Mouse (Mus musculus): ENCODE measurements at regions not wholly inside any gene's neighbourhood (a gene's known extent, or its start where the extent isn't known, plus 50 kb on each side); places are given as distances from the start of the nearest gene placed in this dataset.
"Not testable (repeated sequence)": the region's sequence is repeated elsewhere in the genome, so short reads cannot be mapped to it uniquely, and the experiment has no call there.

DNA sequence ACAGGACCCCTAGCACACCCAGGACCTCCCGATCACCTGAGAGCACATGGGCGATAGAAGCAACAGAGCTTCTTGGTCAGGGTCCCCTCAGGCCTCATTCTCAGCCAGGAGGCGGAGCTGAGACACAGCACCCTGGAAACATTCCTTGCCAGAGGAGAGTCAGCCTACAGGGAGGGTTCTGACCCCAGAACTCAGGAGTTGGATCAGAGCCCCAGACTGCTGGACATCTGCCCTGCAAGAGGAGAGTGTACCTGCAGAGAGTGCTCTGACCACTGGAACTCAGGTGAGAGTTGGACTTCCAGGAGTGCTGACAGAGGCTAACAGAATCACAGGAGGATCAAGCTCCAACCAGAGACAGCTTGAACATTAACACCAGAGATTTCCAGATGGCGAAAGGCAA, 76.1 kb downstream of the Gpr85 start:
- DNase-seq (ENCODE audit: low spot score), result not testable (repeated sequence)

DNA sequence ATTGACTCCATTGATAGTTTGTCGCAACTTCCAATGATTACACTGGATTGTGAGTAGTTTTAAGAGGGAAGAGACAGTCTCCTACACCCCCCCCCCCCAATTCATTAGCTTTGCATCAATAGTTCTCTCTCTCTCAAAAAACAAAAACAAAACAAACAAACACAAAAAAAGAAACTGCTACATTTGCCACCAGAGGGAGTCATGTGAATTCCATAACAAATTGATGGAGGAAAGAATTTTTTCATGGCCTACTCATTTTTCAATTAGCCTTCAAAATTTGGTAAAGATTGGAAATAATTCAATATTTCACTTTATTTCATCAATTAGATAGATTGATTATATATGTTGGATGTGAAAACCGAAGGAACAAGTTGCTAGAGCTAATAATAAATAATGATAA, 80.3 kb downstream of the Gpr85 start:
- 84% methylated on average over 2 of the region's 2 CpGs for WGBS
- Histone ChIP-seq H3K36me3 (no peaks in the 10 kb centered on the region), H3K9me3 (replicated peaks) (no peaks in the 10 kb centered on the region), H3K27ac (replicated peaks) (no peak overlapping the region), H3K4me1 (no peaks in the 10 kb centered on the region), H3K4me3 (no peak overlapping the region), H3K27me3 (ENCODE audit: low read depth, poor library complexity, severe bottlenecking) (no peaks in the 10 kb centered on the region)
- DNase-seq (ENCODE audit: low spot score), result no peak

More for the DNA sequence above, 76.1 kb downstream of the Gpr85 start:
- H3K36me3 ChIP-seq; H3K4me1 ChIP-seq; H3K27me3 ChIP-seq (ENCODE audit: low read depth, poor library complexity, severe bottlenecking); H3K27ac ChIP-seq (replicated peaks); H3K9me3 ChIP-seq (replicated peaks); H3K4me3 ChIP-seq: not testable (repeated sequence)
- WGBS, result 85% methylated on average over 4 of the region's 4 CpGs

DNA sequence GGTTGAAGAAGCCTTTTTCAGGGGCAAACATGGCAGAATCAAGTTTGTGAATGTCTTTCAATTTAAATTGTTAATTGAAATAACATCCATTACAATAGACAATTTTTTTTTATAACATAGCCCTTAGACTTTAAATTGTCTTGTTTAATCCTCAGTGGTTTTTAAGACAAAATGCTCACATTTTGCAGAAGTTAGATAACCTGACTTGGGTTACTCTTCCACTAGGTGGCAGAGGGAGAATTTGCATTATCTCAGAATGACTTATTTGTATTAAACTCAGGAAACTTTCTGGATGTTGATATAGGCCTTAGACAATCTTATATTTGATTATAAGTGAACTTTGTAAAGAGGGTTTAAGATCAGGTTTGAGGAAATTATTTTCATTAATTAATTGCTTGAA, 80.8 kb downstream of the Gpr85 start:
- Histone ChIP-seq H3K4me1 (no peaks in the 10 kb centered on the region), H3K27me3 (ENCODE audit: low read depth, poor library complexity, severe bottlenecking) (no peaks in the 10 kb centered on the region), H3K27ac (replicated peaks) (no peak overlapping the region), H3K36me3 (no peaks in the 10 kb centered on the region), H3K4me3 (no peak overlapping the region), H3K9me3 (replicated peaks) (no peaks in the 10 kb centered on the region)
- DNase-seq (ENCODE audit: low spot score), result no peak

DNA sequence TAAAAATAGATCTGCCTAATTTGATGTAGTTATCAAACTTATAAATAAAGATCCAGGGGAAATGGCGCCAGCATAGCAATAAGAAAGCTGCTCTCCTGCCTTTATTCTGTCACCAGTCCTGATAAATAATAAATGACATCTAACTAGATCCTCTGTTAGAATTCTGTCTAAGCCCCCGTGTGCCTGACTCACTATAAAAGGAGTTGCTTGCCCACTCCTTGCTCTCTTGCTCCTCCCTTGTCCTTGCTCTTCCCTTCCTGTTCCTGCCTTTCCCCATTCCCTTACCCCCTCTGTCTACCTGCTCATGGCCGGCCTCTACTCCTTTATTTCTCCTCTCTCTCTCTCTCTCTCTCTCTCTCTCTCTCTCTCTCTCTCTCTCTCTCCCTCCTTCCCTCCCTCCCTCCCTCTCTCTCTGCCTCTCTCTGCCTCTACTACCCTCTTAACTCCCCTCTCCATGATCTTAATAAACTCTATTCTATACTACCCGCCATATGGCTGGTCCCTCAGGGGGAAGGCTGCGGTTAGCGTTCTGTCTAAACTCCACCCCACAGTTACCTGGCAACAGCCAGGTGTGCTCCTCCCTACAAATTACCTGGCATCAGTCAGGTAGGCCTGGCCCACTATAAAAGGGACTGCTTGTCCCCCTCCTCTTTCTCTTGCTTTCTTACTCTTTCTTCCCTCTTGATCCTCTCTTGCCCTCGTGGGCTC, 71.3 kb upstream of the Bmt2 start:
- Histone ChIP-seq H3K27ac (replicated peaks) (no peak overlapping the region), H3K27me3 (ENCODE audit: low read depth, poor library complexity, severe bottlenecking) (no peaks in the 10 kb centered on the region), H3K36me3 (no peaks in the 10 kb centered on the region), H3K4me1 (peaks cover 16% of the 10 kb centered on the region), H3K4me3 (no peak overlapping the region), H3K9me3 (replicated peaks) (no peaks in the 10 kb centered on the region)
- 54% methylated on average over 7 of the region's 7 CpGs for WGBS
- DNase-seq (ENCODE audit: low spot score), result no peak

DNA sequence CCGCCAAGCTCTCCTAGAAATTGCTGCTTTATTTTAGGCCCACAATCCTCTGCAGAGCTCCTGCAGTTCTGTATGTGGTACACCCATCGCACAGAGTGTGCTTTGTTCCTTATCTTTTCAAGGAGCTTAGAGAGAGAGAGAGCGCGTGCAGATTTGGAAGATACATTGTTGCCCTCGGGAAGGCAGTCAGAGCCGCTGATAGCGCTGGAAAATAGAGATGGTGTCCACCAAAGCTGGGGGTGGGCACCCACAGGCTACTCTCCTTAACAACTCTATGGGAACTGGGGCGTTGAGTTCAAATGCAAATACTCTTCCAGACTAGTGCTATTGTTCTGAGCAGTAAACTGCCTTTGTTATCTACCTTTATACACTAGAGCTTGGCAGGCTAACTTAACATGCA, 70.2 kb upstream of the Bmt2 start:
- Histone ChIP-seq H3K27ac (replicated peaks) (peak overlapping the region; percentile 74), H3K4me1 (peaks cover 16% of the 10 kb centered on the region), H3K27me3 (ENCODE audit: low read depth, poor library complexity, severe bottlenecking) (no peaks in the 10 kb centered on the region), H3K36me3 (no peaks in the 10 kb centered on the region), H3K4me3 (peak overlapping the region; percentile 21; the same call in 1 of the 2 replicates), H3K9me3 (replicated peaks) (no peaks in the 10 kb centered on the region)
- peak; percentile 35 for DNase-seq (ENCODE audit: low spot score)
- 10% methylated on average over 8 of the region's 8 CpGs for WGBS

DNA sequence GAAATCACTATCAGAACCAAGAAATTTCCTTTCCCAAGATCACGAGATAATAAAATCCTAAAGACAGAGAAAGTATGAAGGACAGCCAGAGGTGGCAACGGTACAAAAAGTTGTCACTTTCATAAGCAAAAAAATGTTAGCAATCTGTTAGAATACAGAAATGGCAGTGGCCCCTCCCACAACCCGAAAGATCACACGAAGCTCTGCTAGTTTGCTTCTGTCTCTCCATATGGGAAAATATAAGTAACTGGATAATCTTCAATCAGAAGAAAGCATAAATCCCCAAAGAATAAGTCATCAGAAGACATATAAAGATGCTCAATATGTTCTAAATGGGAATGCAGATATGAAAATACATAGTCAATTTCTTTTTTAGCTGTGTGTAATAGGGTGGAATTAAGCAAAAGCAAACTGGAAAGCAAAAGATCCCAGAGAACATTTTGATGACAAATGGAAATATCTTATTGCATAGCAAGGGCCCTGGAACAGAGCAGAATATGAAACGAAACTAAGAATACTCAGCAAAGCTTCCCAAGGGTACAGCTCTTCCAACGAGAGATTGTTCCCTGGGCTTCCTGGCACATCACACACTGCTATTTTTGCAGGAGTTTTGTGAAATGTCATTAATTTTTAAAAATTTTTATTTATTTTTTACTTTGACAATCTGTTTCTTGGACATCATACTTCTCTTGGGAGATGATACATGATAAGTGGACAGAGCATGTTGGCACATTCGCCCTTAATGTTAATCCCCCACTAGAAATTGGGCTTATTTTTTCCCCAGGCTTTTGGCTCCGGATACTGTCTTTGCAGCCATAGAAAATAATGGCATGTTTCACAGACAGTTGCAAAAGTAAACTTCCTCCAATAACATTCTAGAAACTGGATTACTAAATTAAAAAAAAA, 69.1 kb upstream of the Bmt2 start:
- WGBS, result 89% methylated on average over 8 of the region's 8 CpGs
- no peak for DNase-seq (ENCODE audit: low spot score)
- Histone ChIP-seq H3K27me3 (ENCODE audit: low read depth, poor library complexity, severe bottlenecking) (no peaks in the 10 kb centered on the region), H3K4me1 (peaks cover 16% of the 10 kb centered on the region), H3K4me3 (no peak overlapping the region), H3K27ac (replicated peaks) (no peak overlapping the region), H3K36me3 (no peaks in the 10 kb centered on the region), H3K9me3 (replicated peaks) (no peaks in the 10 kb centered on the region)

All from midbrain, embryonic 10.5 days (tissue).